Mouse (Mus musculus): Measurements from ENCODE around the gene Ubald2.

Ubald2 gene

DNA sequence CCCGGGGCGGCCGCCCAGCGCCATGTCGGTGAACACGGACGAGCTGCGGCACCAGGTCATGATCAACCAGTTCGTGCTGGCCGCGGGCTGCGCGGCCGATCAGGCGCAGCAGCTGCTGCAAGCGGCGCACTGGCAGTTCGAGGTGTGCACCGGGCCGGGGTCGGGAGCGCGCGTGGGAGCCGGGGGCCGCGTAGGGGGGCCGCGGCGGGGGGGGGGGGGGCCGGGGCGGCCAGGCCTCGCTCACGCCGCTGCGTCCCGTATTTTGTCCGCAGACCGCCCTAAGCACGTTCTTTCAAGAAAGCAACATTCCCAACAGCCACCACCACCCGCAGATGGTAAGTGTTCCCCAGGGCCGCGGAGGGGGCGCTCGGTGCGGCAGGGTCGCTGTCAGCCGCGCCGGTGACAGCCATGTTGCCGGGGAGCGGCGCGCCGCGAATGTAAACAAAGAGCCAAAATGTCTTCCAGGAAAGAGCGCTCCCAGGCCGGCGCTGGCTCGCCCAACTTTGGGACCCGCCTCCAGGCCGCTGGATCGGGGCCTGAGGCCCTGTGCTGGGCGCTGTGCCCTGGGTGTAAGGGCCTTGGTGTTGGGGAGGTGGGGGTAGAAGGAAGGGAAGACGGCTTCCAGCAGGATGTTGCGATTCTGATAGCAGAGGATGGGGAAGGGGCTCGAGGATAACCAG is 533 bp downstream of the Ubald2 start:
- DNase-seq (ENCODE audit: low spot score): no peak

DNA sequence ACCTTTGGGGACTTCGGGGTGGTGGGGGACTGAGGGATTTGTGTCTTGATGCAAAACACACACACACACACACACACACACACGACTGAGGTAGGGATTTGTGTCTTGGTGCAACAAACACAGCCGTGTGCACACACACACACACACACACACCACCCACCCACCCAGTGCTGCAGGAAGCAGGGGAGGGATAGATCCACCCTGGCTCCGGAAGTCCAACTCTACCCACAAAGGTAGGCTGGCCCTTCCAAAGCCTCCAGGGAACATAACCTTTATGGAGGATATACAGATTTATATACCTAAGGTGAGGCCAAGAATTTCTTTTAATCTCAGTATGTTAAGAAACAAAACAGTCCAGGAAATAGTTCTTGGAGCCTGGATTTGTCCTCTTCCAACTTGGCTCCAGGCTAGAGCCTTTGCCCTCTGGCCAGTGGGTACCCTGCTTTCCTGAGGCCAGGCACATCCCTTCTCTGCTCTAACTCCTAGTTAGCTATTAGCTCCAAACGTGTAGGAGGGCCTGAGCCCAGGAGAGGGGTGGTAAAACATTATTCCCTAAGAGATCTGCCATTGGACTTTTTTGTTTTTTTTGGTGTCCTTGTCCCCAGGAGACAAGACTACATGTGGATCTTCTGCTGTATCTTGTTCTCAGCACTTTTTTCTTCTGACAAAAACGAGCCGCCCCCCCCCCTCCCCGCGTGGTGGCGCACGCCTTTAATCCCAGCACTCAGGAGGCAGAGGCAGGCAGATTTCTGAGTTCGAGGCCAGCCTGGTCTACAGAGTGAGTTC is 1.3 kb downstream of the Ubald2 start:
- no peak for DNase-seq (ENCODE audit: low spot score)

DNA sequence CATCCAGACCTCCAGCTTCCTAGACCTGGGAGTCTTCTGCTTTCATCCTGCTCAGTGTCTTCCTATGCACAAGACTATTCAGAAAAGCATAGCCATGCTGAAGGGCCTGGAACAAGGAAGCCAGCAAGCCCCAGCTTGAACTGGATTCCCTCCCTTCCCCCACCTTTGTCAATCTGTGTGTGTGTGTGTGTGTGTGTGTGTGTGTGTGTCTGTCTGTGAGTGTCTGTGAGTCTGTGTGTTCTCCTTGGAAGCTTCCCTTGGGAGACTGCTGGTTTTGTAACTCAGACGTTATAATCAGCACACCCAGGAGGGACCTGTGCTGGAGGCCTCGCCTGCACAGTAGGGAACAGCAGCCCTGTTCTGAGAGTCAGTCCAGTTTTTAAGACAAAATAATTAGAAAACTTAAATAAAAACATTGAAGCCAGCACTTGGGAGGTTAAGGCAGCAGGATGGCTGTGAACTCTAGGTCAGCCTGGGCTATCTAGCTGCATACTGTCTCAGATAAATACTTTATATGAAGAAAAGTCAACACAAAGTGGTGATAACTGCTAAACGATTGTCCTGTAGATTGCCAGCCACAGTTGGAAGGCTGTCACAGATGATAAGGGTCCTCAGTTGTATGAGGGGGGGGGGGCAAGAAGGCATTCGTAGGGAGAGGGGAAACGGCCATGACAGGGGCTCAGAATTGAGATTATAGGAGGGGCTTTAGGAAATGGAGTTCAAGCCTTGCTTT is 2.3 kb downstream of the Ubald2 start:
- DNase-seq (ENCODE audit: low spot score): no peak

DNA sequence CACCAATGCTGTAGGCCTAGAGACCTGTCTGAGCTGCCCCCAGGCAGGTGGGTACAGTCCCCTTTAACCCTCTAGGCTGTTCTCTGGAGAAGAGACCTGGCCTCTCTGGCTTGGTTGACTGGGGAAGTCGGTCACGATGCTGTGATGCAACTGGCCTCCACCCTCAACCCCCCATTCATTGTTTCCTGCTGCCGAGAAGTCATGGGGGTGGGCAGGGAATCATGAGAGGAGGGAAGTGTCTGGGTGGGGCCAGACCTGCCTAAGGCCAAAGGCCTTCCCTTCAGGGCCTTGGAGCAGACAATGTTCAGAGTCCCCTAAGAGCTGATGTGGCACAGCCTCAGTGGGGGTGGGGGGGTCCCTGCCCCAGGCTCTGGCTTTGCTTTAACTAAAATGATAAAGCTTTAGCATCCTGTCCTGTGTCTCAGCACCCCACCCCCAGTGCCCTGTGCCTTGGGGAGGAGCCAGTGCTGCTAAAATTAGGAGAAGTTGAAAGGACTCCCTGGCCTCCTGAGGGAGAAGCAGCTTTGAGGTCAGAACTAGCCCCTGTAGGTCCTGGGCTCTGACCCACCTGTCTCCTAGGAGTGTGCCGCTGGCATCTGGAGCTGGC is 2.9 kb downstream of the Ubald2 start:
- DNase-seq (ENCODE audit: low spot score): no peak

DNA sequence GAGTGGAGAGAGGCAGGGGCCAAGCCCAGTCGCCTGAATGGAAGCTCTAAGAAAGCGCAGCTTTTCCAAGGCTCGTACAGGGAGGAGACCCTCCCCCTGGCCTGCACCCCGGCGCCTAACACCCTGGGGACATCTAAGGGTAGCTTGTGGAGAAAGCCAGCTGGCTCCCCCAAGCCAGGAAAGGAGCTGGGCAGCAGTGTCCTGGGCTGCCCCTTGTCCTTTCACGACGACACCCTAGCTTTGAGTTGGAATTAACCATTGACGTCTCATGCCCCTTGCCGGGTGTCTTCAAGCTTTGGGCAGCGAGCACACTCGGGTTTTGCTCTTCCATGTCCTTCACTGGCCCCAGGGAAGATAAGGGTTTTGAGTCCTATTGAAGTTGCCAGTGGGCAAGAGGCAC is 3.6 kb downstream of the Ubald2 start:
- no peak for DNase-seq (ENCODE audit: low spot score)

DNA sequence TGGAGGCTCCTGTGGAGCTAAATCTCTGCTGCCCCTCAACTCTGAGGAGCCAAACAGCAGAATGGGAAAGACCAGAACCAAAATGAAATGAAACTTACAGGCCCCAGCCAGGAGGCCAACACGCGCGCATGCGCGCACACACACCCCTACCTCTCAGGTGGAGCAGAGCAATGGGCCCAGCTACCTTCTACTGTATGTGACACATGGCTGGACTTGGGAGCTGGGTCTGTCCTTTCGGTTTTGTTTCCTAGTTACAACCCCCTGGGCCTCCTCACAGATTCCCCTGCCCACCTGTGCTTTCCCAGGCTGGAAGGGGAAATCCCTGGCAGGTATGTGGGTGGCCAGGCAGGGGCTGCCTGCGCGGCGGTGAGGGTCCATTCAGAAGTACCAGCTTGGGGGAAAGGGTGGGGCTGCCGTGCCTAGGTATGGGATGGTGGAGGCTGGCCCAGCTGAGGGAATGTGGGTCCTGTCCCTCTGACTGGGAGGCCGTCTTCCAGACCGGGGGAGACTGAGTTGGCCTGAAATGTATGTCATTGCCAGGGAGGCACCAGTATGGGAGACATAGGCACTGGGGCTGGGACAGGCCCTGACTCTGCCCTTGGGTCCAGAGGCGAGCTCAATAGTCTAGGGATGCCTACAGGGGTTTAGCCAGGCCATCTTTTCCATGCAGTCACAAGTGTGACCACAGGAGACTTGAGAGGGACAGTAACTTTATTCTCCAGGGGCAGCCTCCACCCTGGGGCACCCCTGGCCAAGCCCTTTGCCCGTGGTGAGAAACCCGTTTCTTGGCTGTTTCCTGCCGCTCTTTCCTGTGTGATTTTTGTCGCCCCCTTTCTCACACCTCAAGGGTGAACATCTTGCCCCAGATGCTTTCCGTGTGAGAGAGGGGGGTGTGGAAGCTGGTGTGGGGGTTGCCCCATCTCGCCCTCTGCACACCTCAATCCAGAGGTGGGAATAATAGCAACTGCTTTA is 5.7 kb downstream of the Ubald2 start:
- DNase-seq (ENCODE audit: low spot score): no peak

DNA sequence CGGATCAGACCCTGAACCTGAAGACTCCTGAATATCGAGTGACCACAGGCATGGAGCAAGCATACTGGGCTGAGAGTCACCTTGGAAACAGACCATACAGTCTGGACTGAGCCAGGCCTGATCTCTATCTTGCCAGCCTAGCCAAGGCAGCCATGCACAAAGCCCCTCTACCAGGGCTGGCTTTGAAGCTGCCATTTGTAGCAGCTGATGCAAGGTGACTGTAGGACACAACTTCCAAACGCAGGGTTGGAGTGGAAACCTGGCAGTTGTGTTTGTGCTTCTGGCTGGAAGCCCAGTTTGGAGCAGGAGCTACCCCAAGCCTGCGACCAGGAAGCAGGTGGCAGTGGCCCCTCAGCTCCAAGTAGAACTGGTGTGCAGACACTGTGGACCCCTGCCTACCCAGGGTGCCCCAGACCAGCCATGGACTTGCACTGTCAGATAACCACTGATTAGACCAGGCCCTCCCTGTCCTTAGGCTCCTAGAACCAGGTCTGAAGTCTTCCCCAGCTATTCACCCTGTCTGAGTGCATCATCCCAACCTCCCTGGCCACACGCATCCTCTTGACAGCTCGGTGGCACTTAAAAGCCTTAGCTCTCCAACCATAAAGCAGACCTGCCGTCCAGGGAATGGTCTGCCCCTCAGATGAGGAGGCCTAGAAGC is 6.6 kb downstream of the Ubald2 start:
- DNase-seq (ENCODE audit: low spot score): no peak

DNA sequence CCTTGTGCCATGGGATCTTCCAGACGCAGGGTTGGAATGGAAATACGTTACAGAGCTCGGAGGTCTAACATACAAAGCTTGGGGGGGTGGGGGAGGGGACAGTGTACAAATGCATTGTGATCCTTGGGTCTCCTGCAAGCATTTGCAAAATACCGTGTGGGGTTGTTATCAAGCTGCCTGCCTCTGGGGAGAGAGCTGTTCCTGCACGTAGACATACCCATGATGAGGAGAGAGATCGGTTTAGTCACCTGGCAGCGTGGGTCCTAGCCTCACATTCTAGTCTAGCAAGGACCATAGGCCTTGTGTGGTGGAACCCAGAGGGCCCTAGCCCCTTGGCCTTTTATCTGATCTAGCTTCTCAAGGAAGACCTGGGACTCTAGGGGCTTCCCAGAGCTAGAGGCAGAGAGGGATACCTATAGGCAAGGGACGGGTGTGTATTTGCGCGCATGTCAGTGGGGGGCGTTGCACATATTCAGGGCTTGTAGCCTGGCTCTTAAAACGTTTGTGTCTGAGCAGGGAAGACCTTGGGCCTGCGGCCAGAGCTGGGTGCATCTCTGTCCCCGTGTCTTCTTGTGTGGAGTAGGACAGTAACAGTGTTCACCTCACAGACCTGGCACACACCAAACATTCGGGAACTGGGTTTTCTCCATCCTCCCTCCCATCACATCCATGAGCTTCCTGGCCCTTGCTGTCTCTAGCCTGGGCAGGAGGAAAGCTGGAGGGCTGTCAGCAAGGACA is 8.4 kb downstream of the Ubald2 start:
- DNase-seq (ENCODE audit: low spot score): no peak

DNA sequence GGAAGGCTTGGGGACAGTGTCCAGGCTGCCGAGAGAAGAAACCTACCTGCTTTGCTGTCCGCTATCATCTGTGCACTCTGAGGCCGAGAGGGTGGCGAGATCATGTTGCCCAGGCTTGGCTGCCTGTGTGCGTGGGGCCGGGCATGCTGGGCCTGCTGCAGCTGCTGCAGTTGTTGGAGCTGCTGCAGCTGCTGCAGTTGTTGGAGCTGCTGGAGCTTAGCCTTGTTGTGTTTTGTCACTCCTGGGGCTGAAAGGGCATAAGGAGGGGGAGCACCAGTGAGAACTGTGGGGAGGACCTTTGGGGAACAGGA is 8.9 kb downstream of the Ubald2 start:
- DNase-seq (ENCODE audit: low spot score): no peak

DNA sequence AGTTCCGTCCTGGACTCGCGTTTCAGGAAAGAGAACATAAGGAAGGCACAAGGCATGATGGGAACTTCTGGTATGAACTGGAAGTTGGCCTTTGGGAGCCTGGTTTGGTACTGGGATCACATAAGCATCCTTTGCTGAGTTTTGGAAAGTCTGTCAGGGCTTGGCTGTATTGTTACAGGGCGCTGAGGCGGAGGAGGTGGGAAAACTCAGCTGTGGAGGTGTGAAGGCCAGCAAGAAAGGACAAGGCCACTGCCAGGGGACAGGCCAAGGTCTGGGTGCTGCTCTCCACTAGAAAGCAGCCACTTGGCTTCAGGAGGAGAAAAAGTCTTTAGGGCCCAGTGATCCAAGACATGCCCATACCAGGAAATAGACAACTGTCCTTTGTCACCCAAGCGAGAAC is 9.4 kb downstream of the Ubald2 start:
- no peak for DNase-seq (ENCODE audit: low spot score)

DNA sequence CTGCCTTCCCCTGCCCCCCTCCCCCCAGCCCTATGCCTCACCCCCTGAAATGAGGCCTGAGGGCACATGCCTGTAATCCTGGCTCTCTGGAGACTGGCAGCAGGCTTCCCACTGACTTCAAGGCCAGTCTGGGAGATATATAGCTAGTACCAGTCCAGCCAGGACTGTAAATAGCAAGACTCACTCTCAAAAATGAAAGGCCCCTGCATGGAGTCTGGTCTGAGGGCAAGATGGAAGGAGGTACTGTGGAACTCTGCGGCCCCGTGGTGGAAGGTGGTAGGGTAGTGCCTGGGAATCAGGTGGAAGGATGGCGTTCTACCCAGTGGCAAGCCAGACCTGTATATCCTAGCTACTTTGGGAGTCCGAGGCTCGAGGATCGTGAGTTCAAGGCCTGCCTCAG is 10.0 kb downstream of the Ubald2 start:
- DNase-seq (ENCODE audit: low spot score): no peak

DNA sequence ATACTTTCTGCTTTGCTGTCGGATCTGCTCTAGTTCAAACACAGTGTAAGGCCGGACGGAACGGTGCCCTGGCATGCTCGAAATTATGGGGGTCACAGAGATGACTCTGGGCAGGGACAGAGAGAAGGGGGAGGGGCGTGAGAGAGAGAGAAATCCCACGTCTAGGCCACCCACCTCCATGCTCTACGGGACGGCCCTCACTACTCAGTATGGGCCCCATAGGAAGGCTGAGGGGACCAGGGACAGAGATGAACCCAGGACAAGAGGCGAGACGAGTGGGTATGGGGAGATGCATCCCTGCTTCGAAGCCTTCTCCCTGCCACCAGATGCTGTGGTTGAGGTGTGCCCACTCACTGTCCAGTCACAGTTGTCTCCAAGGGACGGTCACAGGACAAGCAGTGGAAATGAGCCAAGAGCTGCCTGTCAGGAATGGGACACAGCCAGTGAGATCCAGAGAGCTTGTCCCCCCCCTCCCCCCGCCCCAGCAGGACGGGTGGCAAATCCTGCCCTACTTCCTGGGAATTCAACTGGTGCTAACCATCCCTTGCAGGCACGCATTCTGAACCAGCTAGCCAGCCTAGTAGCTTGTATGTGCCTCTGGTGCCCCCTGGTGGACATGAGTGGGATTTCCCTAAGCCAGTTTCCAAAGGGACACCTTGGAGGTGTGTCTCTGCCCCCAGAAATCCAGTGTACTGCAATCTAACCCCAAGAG is 11.9 kb downstream of the Ubald2 start:
- DNase-seq (ENCODE audit: low spot score): peak; percentile 93

DNA sequence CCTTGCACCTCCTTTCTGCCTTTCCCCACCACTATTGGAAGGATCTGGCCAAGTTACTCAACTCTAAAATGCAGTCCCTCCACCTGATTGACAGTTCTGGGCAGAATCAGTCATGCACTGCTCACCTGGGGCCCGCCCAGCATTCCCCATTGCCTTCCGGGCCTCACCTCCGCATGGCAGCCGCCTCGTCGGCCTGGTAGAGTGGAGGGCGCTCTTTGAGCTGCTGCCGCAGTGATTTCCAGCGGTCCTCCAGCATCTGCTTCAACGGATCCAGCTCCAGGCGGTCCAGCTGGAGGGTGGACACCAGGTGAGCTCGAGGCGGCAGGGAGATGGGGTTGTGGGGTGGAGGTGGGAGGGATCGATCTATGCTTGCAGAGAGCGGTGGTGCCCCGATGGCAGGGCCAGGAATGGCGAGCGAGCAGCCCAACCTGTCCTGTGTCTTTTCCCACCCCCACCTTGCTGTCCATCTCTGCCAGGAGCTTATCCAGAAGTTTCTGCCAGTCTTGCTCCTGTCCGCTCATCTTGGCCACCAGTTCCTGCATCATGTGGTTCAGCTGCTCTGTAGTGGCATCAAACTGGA is 12.5 kb downstream of the Ubald2 start:
- no peak for DNase-seq (ENCODE audit: low spot score)

DNA sequence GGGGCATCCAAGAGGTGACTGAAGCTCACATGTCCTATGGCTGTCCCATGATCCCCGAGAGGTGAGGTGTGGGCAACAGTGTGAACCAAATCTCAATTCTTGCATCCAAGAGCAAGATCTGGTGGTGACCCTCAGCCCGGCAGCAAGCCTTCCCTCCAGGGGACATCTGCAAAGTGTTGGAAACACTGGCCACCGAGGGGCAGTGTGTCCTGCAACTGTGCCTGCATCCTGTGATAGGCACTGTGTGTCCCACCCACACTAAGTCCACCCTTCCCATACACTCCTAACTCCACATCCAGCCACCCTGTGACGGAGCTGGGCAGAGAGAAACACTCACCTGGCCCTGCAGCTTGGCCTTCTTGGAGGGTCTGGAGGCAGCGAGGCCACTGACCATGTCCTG is 13.9 kb downstream of the Ubald2 start:
- no peak for DNase-seq (ENCODE audit: low spot score)

DNA sequence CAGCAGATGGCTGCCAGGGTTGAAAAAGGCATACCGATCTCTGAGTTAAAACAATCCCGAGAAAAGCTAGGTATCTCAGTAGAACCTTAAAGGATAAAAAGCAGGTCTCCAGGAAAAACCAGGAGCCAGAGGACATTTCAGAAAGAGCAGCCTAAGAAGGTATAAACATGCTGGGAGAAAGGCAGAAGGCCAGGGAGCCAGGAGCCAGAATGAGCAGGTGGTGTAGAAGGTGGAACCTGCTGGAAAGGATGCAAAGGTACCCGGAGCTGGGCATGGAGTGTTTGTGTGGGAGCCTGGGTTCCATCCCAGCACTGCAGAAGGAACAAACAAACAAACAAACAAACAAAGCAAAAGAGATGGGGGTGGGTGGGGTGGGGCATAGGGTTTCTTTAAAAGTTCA is 15.4 kb downstream of the Ubald2 start:
- DNase-seq (ENCODE audit: low spot score): no peak

DNA sequence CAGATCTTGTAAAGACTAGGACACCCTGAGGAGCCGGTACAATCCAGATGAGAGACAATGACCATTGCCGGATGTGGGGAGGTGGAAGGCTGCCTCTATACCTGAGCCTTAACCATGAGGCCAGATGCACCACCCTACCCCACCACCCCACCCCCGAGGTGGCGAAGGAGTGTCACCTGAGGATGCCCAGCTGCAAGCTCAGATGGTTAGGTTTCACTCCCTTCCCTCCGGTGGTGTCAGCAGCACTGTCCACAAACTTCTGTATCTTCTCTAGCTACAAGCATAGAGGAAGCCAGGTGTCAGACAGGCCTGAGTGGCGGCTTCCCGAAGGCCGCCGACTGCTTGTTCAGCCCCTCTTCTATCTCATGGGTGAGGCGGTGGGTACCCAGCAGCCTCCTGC is 20.0 kb downstream of the Ubald2 start:
- DNase-seq (ENCODE audit: low spot score): no peak

DNA sequence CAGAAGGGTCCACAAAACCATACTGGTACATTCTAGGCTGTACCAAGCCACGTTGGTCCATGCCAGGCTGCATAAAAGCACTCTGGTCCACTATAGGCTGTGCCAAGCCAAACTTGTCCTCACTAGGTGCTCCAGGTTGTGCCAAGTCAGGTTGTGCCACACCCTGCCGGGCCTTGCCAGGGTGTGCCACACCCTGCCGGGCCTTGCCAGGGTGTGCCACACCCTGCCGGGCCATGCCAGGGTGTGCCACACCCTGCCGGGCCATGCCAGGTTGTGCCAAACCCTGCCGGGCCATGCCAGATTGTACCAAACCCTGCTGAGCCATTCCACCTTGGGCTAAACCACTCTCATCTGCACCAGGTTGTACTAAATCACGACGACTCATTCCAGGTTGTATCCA is 22.3 kb downstream of the Ubald2 start:
- no peak for DNase-seq (ENCODE audit: low spot score)

DNA sequence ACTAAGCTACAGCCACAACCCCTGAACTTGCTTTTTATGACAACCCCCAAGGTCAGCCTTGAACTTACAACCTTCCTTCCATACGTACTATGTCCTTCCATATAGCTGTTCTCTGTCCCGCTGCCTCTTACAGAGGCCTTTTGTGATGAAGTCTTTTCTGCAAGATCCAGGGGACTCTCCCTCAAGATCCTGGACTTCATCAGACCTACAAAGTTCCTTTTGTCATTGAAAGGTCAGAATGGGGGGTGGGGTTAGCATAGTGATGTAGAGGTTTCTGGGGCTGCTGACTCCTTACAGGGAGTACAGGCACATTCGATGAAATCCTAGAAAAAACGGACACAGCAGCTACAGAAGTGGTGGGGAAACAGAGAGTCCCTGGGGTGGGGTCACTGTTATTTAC is 25.9 kb downstream of the Ubald2 start:
- no peak for DNase-seq (ENCODE audit: low spot score)

DNA sequence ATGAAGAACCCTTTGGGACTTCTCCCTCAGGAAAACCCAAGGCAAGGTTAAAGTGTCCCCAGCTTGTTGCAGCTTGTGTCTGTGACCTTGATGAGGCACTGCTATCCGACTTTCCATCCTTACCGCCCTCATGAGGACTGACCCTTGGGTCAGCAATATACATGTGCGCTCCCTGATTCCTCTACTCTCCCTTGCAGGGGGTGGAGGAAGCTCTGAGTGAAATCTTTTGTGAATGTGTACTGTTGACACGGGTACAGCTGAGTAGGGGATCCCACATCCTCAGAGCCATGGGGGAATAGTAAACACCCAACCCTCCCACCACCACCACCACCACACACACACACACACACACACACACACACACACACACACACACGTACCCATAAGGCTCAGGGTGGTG is 29.4 kb downstream of the Ubald2 start:
- DNase-seq (ENCODE audit: low spot score): no peak
